Mouse (Mus musculus): Measurements from ENCODE around the gene 4930451I11Rik.

GRCm38 (mm10) chr7:126817595-126817994 is 13.8 kb downstream of the 4930451I11Rik start:
- TF ChIP-seq POLR2A (IDR thresholded peaks at IDR 0.05; ENCODE audit: borderline replicate concordance, extremely low read depth, insufficient read depth, insufficient read length, poor library complexity, severe bottlenecking) = no peak
- TF ChIP-seq CTCF (IDR thresholded peaks at IDR 0.05; ENCODE audit: borderline replicate concordance, extremely low read depth, insufficient read depth, insufficient read length) = no peak

Measured in brain, embryonic 14.5 days (tissue).